Mouse (Mus musculus) CH12F3 (cell line): Measurements from ENCODE around the gene Gm15114.
"Not testable (repeated sequence)": the region's sequence is repeated elsewhere in the genome, so short reads cannot be mapped to it uniquely, and the experiment has no call there.

Source experiments
- in situ Hi-C: fragments of 300-500 bp; cut with MboI; formaldehyde crosslinking; loops from 2 replicates; pipeline ENCODE4 v1.14.3; 2020; ENCODE audit warnings: low sequenced_read_pairs

Gene Gm15114

DNA sequence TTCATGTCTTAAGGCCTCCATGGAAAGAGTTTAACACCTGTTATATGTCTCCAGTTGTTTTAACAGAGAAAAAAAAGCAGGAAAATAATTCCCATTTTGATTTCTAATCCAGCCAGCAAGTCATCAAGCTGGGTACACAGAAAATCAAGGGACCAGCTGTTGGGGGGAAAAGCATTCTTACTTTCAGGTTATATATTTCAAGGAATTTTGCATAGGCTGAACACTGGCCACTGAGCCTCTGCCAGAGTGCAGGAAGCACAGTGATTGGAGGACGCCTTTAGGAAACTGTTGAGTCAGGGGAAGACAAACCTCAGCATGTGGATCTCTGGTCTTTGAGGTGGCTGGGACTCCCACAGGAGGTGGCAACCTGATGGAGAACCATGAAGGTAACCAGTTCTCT lies at the start of gene Gm15114:
Gene Gm15114 (plus strand): TSS at position 301 of the 400 bp plus-strand sequence.
- in situ Hi-C loops, result not testable (repeated sequence)
